Mouse (Mus musculus) layer of hippocampus, adult 9-10 months (tissue): Measurements from ENCODE around the gene Pltp.
"Not testable (repeated sequence)": the region's sequence is repeated elsewhere in the genome, so short reads cannot be mapped to it uniquely, and the experiment has no call there.

Experiments used
- DNase-seq: peaks from one replicate; pipeline ENCODE4 v3.0.0; 2022; ENCODE audit warnings: low spot score

Gene Pltp

DNA sequence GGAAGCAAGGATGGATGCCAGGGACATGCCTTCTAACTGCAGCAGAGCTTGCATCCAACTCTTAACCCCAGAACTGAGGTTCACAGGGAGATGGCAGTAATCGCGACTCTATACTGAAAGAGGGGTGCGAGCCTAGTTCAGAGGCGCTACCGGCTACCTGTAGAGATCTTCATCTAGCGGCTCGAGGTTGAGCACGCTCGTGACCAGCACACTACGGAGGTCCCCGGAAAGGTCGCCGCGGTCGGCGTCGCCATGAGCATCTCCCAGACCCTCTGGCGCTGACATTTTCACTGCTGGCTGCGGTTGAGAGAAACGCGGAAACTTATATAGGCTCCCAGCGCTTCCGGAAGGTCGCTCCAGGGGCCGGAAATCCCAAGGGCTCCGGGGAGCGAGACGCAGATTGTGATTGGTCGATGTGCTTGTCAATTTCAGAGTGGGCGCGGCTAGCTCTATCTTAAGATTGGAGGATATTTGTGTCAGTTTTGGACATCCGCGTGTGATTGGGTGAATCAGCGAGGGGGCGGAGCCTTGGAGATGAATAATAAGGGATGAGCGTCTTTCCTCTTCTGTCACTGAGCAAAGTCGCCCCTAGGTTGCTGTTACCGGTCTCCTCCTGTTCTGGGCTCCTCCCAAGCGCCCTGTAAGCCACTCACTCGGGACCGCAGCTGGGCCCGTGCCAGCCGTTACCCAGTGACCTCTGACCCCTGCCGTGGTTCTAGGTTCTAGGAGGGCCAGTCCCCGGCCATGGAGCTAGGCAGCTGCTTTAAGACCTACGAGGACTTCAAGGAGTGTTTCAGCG lies 52.8 kb downstream of the Pltp start, which contains the start of the genes Acot8 and Zswim3:
Acot8 (minus strand) TSS at position 350 of the 799 bp plus-strand sequence.
Zswim3 (plus strand) TSS at position 566 of the 799 bp plus-strand sequence.
- peak; percentile 100 for DNase-seq

DNA sequence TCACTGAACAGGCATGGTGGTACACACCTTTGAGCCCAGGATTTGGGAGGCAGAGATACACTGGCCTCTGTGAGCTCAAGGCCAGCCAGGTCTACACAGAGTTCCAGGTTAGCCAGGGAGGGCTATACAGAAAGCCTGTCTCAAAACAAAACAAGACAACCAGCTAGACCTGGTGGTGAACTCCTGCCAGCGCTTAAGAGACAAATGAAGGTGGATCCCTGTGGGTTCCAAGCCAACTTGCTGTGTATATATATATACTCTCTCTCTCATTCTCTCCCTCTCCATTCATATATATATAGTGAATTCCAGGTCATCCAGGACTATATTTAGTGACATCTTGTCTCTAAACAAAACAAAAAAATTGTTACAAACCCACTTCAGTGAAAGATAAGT lies 53.6 kb downstream of the Pltp start:
- DNase-seq, result no peak

- no peak for DNase-seq
Measured at GRCm38 (mm10) chr2:164803201-164803920, 54.1 kb downstream of the Pltp start.

- no peak for DNase-seq
Measured at GRCm38 (mm10) chr2:164800252-164801004, 57.1 kb downstream of the Pltp start.

DNA sequence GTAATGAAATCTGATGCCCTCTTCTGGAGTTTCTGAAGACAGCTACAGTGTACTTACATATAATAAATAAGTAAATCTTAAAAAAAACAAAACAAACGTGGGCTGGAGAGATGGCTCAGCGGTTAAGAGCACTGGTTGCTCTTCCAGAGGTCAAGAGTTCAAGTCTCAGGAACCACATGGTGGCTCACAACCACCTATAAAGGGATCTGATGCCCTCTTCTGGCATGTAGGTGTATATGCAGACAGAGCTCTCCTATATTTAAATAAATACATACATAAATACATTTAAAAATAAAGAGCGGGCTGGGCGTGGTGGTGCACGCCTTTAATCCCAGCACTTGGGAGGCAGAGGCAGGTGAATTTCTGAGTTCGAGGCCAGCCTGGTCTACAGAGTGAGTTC lies 59.0 kb downstream of the Pltp start:
- DNase-seq, result not testable (repeated sequence)

- no peak for DNase-seq
Measured at GRCm38 (mm10) chr2:164795868-164796267, 61.6 kb downstream of the Pltp start.

DNA sequence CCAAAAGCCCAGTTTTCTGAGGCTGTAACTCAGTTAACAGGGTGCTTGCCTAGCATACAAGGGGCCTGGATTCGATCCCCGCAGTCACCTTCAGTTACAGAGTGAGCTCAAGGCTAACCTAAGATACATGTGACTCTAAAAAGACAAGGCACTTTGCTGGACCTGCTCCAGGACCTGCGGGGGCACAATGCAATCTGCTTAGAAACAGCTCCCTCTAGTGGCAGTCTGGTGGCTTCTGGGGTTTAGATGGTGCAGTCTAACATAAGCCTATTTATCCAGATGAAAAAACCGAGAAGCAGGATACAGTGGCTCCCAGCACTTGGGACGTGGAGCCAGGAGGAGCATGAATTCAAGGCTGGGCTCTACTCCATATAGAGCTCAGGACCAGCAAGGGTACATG lies 63.2 kb downstream of the Pltp start:
- DNase-seq, result peak; percentile 79

DNA sequence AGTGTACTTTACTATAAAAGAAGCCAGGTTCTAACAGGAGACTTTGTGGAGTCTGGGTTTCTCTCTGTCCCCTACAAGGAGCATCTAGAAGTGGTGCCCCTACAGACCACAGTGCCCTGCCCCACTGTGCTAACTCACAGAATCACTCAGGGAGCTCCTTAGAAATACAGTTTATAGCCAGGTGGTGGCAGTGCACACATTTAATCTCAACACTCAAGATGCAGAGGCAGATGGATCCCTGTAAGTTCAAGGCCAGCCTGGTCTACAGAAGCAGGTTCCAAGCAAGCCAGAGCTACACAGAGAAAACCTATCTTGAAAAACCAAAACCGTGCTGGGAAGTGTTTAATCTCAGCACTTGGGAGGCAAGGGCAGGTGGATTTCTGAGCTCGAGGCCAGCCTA lies 63.7 kb downstream of the Pltp start:
- no peak for DNase-seq

GRCm38 (mm10) chr2:164793236-164793635 lies 64.3 kb downstream of the Pltp start:
- DNase-seq, result no peak

DNA sequence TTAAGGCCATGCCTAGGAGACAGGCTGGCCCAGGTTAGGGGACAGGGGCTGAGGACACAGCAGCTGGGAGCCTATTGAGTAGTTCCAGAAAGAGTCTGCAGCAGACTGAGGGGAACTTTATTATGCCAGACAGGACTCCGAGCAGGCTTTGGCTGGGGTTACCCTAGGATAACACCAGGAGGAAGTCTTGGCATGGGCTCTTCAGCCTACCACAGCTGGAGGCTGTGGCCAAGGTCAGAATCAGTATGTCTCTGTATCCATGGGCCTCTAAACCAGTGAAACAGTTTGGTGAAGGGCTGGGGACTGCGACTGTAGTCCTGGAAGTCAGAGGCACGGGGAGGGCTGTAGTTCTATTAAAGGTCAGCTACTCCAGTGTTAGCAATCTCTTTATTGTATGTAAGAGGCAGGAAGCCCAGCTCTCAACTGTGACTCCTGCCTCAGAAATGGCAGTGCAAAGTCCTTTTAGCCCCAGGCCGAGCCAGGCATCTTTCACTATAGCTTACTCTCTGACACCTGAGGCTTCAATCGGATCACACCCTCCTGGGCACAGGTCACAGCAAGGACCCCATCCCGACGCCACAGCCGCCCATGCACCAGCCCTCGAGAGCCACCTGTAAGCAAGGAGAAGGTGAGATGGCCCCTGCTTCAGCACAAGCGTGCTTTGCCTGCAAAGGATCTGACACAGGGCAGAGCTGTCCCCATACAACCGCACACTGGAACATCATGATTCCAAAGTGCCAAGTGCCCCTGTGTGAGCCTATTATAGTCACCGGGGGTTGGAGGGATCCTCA lies 64.9 kb downstream of the Pltp start:
- no peak for DNase-seq

GRCm38 (mm10) chr2:164791841-164792261 lies 65.7 kb downstream of the Pltp start:
- no peak for DNase-seq

DNA sequence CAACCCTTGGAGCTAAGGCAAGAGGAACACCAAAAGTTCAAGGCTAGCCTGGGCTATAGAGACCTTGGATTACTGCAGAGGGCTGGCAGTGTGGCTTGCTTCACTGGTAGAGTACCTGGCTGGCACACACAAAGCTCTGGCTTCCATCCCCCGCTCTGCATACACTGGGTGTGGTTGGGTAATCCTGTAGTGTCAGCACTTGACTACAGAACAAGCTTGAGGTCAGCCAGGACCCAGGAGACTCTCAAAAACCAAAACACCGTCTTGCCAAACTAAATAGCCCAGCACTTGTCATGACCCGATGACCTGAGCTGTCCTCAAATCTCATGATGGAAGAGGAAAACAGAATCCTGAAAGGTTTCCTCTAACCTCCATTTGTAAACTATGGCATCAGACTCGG lies 67.1 kb downstream of the Pltp start:
- no peak for DNase-seq
